Mouse (Mus musculus) CH12.LX (cell line): ENCODE measurements around the gene Krtap4-13. TPM values are rescaled to one million over a fixed set of nuclear protein-coding genes. Genes with fewer than 3 reads are reported as not detected.

Experiments
- DNase-seq: peaks from one replicate; pipeline ENCODE4 v3.0.0-alpha.2; 2013; ENCODE audit errors: extremely low read depth
- H3K27ac ChIP-seq: 2 replicates; pipeline ENCODE4 v1.5.1; 2012; ENCODE audit warnings: low read depth, mild to moderate bottlenecking, control low read depth, moderate library complexity; ENCODE audit not compliant: insufficient read depth
- H3K27me3 ChIP-seq: replicated peaks from 2 replicates; pipeline ENCODE3; 2012; ENCODE audit warnings: inconsistent platforms
- H3K36me3 ChIP-seq, 2 experiments: replicated peaks in 1 of 2; 2 replicates each; pipeline versions ENCODE3 to v1.6.1; 2012; ENCODE audit warnings: inconsistent platforms in 1 of 2, low read length in 1 of 2, mild to moderate bottlenecking in 1 of 2, mixed read lengths in 1 of 2, moderate library complexity in 1 of 2; ENCODE audit not compliant: control insufficient read depth in 1 of 2, insufficient read depth in 1 of 2
- H3K4me1 ChIP-seq, 2 experiments: 2 replicates each; pipeline ENCODE4 v1.6.1; 2012; ENCODE audit warnings: inconsistent platforms in 1 of 2, moderate library complexity in 1 of 2; ENCODE audit not compliant: insufficient read depth in 2 of 2, control insufficient read depth in 1 of 2
- H3K4me2 ChIP-seq: 2 replicates; pipeline ENCODE4 v1.6.1; 2012; ENCODE audit warnings: low read depth, mild to moderate bottlenecking, control low read depth; ENCODE audit not compliant: poor library complexity, insufficient read depth, severe bottlenecking
- H3K4me3 ChIP-seq, 3 experiments: fragments of 150-350 bp in 1 of 3; sonication (generic) in 1 of 3; replicated peaks in 1 of 3; 2 replicates each; pipeline versions ENCODE3 to v1.5.1; 2011 to 2012; ENCODE audit warnings: low read depth in 2 of 3, low read length in 2 of 3, mild to moderate bottlenecking in 2 of 3, moderate library complexity in 2 of 3, control low read depth in 1 of 3, improper control_type of control experiment in 1 of 3, inconsistent platforms in 1 of 3, mixed read lengths in 1 of 3; ENCODE audit not compliant: poor library complexity in 1 of 3
- H3K79me2 ChIP-seq: replicated peaks from 2 replicates; pipeline ENCODE4 v1.6.1; 2012; ENCODE audit warnings: mild to moderate bottlenecking, moderate library complexity; ENCODE audit not compliant: control insufficient read depth, poor library complexity, insufficient read depth, severe bottlenecking; ENCODE audit errors: extremely low read depth
- H3K9ac ChIP-seq: 2 replicates; pipeline ENCODE4 v1.6.1; 2012; ENCODE audit warnings: low read depth, mild to moderate bottlenecking, control low read depth, moderate library complexity; ENCODE audit not compliant: insufficient read depth
- H3K9me3 ChIP-seq: replicated peaks from 2 replicates; pipeline ENCODE3; 2012; ENCODE audit warnings: low read length, inconsistent platforms, mixed read lengths
- BHLHE40 ChIP-seq: IDR thresholded peaks from 2 replicates; pipeline ENCODE4 v1.6.1; 2011; ENCODE audit warnings: mild to moderate bottlenecking, low read depth, low read length, improper control_type of control experiment
- CHD1 ChIP-seq: IDR thresholded peaks from 2 replicates; pipeline ENCODE4 v1.6.1; 2012; ENCODE audit warnings: low read depth, low read length, improper control_type of control experiment, inconsistent platforms
- CHD2 ChIP-seq: IDR thresholded peaks from 2 replicates; pipeline ENCODE4 v1.6.1; 2011; ENCODE audit warnings: low read length, improper control_type of control experiment
- E2F4 ChIP-seq: IDR thresholded peaks from 2 replicates; pipeline ENCODE4 v1.6.1; 2011; ENCODE audit warnings: low read depth, low read length, improper control_type of control experiment; ENCODE audit not compliant: insufficient replicate concordance
- ELF1 ChIP-seq: IDR thresholded peaks from 2 replicates; pipeline ENCODE4 v1.6.1; 2014; ENCODE audit warnings: low read depth, mild to moderate bottlenecking, inconsistent platforms, low read length, improper control_type of control experiment
- EP300 ChIP-seq: IDR thresholded peaks from 2 replicates; pipeline ENCODE4 v1.6.1; 2011; ENCODE audit warnings: low read length, improper control_type of control experiment
- KAT2A ChIP-seq: IDR thresholded peaks from 2 replicates; pipeline ENCODE4 v1.6.1; 2012; ENCODE audit warnings: low read length, improper control_type of control experiment, inconsistent platforms; ENCODE audit not compliant: insufficient replicate concordance
- MAFK ChIP-seq: IDR thresholded peaks from 2 replicates; pipeline ENCODE4 v1.6.1; 2011; ENCODE audit warnings: low read length, improper control_type of control experiment; ENCODE audit not compliant: insufficient replicate concordance
- MAZ ChIP-seq: IDR thresholded peaks from 2 replicates; pipeline ENCODE4 v1.6.1; 2012; ENCODE audit warnings: low read depth, mild to moderate bottlenecking, inconsistent platforms, low read length, improper control_type of control experiment, moderate library complexity
- MEF2A ChIP-seq: IDR thresholded peaks from 2 replicates; pipeline ENCODE4 v1.6.1; 2014; ENCODE audit warnings: low read depth, mild to moderate bottlenecking, inconsistent platforms, low read length, improper control_type of control experiment, borderline replicate concordance
- MYC ChIP-seq: IDR thresholded peaks from 2 replicates; pipeline ENCODE4 v1.6.1; 2011; ENCODE audit warnings: low read depth, mild to moderate bottlenecking, improper control_type of control experiment, low read length
- NRF1 ChIP-seq: IDR thresholded peaks from 2 replicates; pipeline ENCODE4 v1.6.1; 2014; ENCODE audit warnings: low read depth, mild to moderate bottlenecking, inconsistent platforms, low read length, improper control_type of control experiment, moderate library complexity
- PAX5 ChIP-seq: IDR thresholded peaks from 2 replicates; pipeline ENCODE4 v1.6.1; 2012; ENCODE audit warnings: low read length, inconsistent platforms, mixed read lengths
- POLR2AphosphoS2 ChIP-seq: IDR thresholded peaks from 2 replicates; pipeline ENCODE4 v1.6.1; 2011; ENCODE audit warnings: low read depth, low read length, improper control_type of control experiment
- RAD21 ChIP-seq: IDR thresholded peaks from 2 replicates; pipeline ENCODE4 v1.6.1; 2011; ENCODE audit warnings: low read depth, mild to moderate bottlenecking, low read length, improper control_type of control experiment, moderate library complexity
- SIN3A ChIP-seq: IDR thresholded peaks from 2 replicates; pipeline ENCODE4 v1.6.1; 2012; ENCODE audit warnings: low read length, improper control_type of control experiment, inconsistent platforms
- UBTF ChIP-seq: IDR thresholded peaks from 2 replicates; pipeline ENCODE4 v1.6.1; 2012; ENCODE audit warnings: low read depth, mild to moderate bottlenecking, inconsistent platforms, low read length, improper control_type of control experiment, moderate library complexity
- USF1 ChIP-seq: IDR thresholded peaks from 2 replicates; pipeline ENCODE4 v1.6.1; 2014; ENCODE audit warnings: low read depth, mild to moderate bottlenecking, inconsistent platforms, low read length, improper control_type of control experiment
- ZKSCAN1 ChIP-seq: IDR thresholded peaks from 2 replicates; pipeline ENCODE4 v1.6.1; 2012; ENCODE audit warnings: low read depth, inconsistent platforms, low read length, improper control_type of control experiment, borderline replicate concordance
- ZMIZ1 ChIP-seq: IDR thresholded peaks from 2 replicates; pipeline ENCODE4 v1.6.1; 2012; ENCODE audit warnings: low read depth, mild to moderate bottlenecking, inconsistent platforms, low read length, improper control_type of control experiment
- ZNF384 ChIP-seq: IDR thresholded peaks from 2 replicates; pipeline ENCODE4 v1.6.1; 2012; ENCODE audit warnings: low read depth, low read length, improper control_type of control experiment, inconsistent platforms
- dilution Hi-C: fragments of 300-500 bp; cut with MboI; formaldehyde crosslinking; loops from 2 replicates; pipeline ENCODE4 v1.14.3; 2020; ENCODE audit warnings: low sequenced_read_pairs; ENCODE audit not compliant: extremely low pct_unique_long_range_greater_than_20kb, extremely low pct_ligation_motif_present
- in situ Hi-C: fragments of 300-500 bp; cut with MboI; formaldehyde crosslinking; loops from 3 replicates; pipeline ENCODE4 v1.14.3; 2019; ENCODE audit warnings: low sequenced_read_pairs, low pct_ligation_motif_present, low pct_unique_long_range_greater_than_20kb, mixed read lengths
- polyA plus RNA-seq: library from polyadenylated mRNA; unstranded; fragments of >175 nt; gene quantifications from 2 replicates; pipeline ENCODE4 v1.2.1, GENCODE M21; 2012; ENCODE audit warnings: low read depth; ENCODE audit not compliant: insufficient read length
- total RNA-seq, 2 experiments: library from RNA; depleted of rRNA; stranded (reverse); fragments of 300-350 nt in 1 of 2; fragments of >200 nt in 1 of 2; gene quantifications; 2 replicates each; pipeline ENCODE4 v1.2.3; 2012 to 2014

Gene Krtap4-13
- total and polyA plus RNA-seq, 3 experiments, result not detected

DNA sequence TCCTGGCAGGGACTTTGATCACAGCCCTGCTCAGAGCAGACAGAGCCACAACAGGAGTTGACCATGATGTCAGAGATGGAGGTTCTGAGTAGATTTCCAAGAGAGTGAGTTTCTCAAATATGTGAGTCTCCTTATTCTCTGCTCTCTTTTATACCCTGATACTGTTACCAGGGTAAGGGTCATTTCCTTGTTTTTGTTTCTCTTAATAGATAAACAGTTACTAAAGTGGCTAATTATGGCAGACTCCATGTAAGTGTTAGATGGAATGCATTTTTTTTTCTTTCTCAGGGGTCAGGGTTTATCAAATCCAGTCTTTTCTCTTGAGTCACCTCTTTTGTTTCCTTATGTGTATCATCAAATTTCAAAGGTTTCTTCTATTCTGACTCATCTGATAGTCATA, 41.8 kb upstream of the Krtap4-13 start, which contains the start of gene Krtap4-16:
Gene Krtap4-16 (minus strand): TSS at position 101 of the 400 bp plus-strand sequence.
- dilution Hi-C loops, result no loop called here
- no peak for TF ChIP-seq UBTF
- Histone ChIP-seq H3K36me3 (no peaks in the 10 kb centered on the region), H3K27ac (no peak within 1 kb of the TSS), H3K27me3 (peaks cover 74% of the 10 kb centered on the region), H3K4me3 (no peak within 1 kb of the TSS), H3K9me3 (peaks cover 3% of the 10 kb centered on the region), H3K4me1 (no peaks in the 10 kb centered on the region), H3K4me2 (no peak within 1 kb of the TSS), H3K9ac (no peak within 1 kb of the TSS), H3K79me2 (no peaks in the 10 kb centered on the region)
- DNase-seq, result no peak
- in situ Hi-C loops, result no loop called here

DNA sequence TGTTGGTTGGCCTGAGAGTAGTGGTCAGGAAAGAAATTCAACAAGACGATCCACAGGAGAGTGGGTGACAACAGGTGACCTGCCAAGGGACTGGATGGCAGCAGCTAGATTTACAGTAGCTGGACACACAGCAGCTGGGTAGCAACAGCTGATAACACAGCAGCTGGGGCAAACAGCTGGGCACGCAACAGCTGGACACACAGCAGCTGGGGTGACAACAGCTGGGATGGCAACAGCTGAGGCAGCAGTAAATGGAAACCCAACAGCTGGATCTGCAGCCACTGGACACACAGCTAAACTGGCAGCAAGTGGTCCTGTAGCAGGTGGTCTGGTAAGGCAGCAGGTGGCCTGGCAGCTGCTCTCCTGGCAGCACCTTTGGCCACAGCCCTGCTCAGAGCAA, 37.1 kb upstream of the Krtap4-13 start:
- H3K4me3 ChIP-seq, result no peak overlapping the region
- peaks cover 3% of the 10 kb centered on the region for H3K9me3 ChIP-seq
- TF ChIP-seq MYC (no peak), E2F4 (no peak), NRF1 (no peak), KAT2A (no peak), USF1 (no peak), ZKSCAN1 (no peak), ZNF384 (no peak), CHD1 (no peak), RAD21 (no peak), EP300 (no peak), SIN3A (no peak), MAZ (no peak), MAFK (no peak), BHLHE40 (no peak), CHD2 (no peak), ZMIZ1 (no peak), MEF2A (no peak), PAX5 (no peak), POLR2AphosphoS2 (no peak), ELF1 (no peak)
- H3K79me2 ChIP-seq, result no peaks in the 10 kb centered on the region
- dilution Hi-C loops (no loop called here), in situ Hi-C loops (no loop called here)
- H3K4me2 ChIP-seq, result no peak overlapping the region
- DNase-seq, result no peak
- no peaks in the 10 kb centered on the region for H3K4me1 ChIP-seq
- H3K27me3 ChIP-seq, result peaks cover 70% of the 10 kb centered on the region
- no peaks in the 10 kb centered on the region for H3K36me3 ChIP-seq
- H3K27ac ChIP-seq, result no peak overlapping the region
- H3K9ac ChIP-seq, result no peak overlapping the region
